Mouse (Mus musculus): ENCODE measurements around the gene Rag1. TPM values are rescaled to one million over a fixed set of nuclear protein-coding genes. Genes with fewer than 3 reads are reported as not detected.

Rag1 gene
- total RNA-seq, 1 experiment from 2014 or later = 0.86 TPM

GRCm38 (mm10) chr2:101598190-101599181 lies 50.8 kb downstream of the Rag1 start:
- ATAC-seq (replicated peaks; ENCODE audit: insufficient number of reproducible peaks, low FRiP score, low TSS enrichment, poor library complexity, severe bottlenecking) = no peak

- ATAC-seq (replicated peaks; ENCODE audit: insufficient number of reproducible peaks, low FRiP score, low TSS enrichment, poor library complexity, severe bottlenecking) = no peak
Observed at GRCm38 (mm10) chr2:101597186-101597585, 52.1 kb downstream of the Rag1 start.

DNA sequence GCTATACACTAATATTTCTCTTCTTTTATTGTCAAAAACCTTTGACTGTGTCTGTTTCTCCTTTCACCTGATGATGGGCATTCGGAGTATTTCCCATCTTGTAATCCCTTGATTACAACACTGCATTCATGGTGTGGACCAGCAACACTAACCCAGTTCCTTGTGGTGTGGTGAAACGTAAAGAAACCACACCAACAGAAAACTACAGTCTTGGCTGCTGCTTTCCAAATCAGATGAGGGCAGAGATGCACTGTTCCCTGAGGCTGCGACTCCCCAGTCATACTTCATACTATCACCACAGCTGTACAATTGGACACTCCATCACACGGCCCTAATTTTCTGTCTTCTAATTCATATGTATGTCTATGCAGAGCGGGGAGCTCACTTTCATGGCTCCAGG lies 54.6 kb downstream of the Rag1 start:
- no peak for ATAC-seq (replicated peaks; ENCODE audit: insufficient number of reproducible peaks, low FRiP score, low TSS enrichment, poor library complexity, severe bottlenecking)

GRCm38 (mm10) chr2:101592886-101593285 lies 56.4 kb downstream of the Rag1 start:
- ATAC-seq (replicated peaks; ENCODE audit: insufficient number of reproducible peaks, low FRiP score, low TSS enrichment, poor library complexity, severe bottlenecking) = no peak

- ATAC-seq (replicated peaks; ENCODE audit: insufficient number of reproducible peaks, low FRiP score, low TSS enrichment, poor library complexity, severe bottlenecking) = no peak
Observed at GRCm38 (mm10) chr2:101592023-101592841, 57.1 kb downstream of the Rag1 start.

- ATAC-seq (replicated peaks; ENCODE audit: insufficient number of reproducible peaks, low FRiP score, low TSS enrichment, poor library complexity, severe bottlenecking) = no peak
Observed at GRCm38 (mm10) chr2:101591356-101591755, 57.9 kb downstream of the Rag1 start.

Other genes starting within 250 kb of the Rag1 start
- gene Rag2, start 24.8 kb downstream of the Rag1 start, total RNA-seq (2017) = not detected in 3 replicates
- 11.9 to 22.1 TPM (median 22.0 TPM) in 3 replicates for gene B230118H07Rik, start within 50 bp of the Rag1 start, total RNA-seq (2017)
- gene Traf6, start 28.9 kb upstream of the Rag1 start, total RNA-seq (2017) = 21.0 to 32.9 TPM (median 27.1 TPM) in 3 replicates
- gene Prr5l, start 233.5 kb upstream of the Rag1 start, total RNA-seq (2017) = 41.2 to 46.3 TPM (median 41.9 TPM) in 3 replicates
- 21.2 to 53.4 TPM (median 31.4 TPM) in 3 replicates for gene Commd9, start 236.7 kb upstream of the Rag1 start, total RNA-seq (2017)

Data from monocyte, adult 5-6 weeks (primary cell).